Mouse (Mus musculus) small intestine, adult 2 months (tissue): ENCODE data around the gene Nmnat1. TPM values are rescaled to one million over a fixed set of nuclear protein-coding genes. Genes with fewer than 3 reads are reported as not detected.

Experiments used
- H3K27ac ChIP-seq: fragments of 200-500 bp; 2 replicates; pipeline ENCODE4 v1.5.1; 2012; ENCODE audit warnings: low read depth, low read length, control low read depth, inconsistent platforms; ENCODE audit not compliant: insufficient read depth
- H3K27me3 ChIP-seq: fragments of 200-500 bp; 2 replicates; pipeline ENCODE4 v1.6.1; 2012; ENCODE audit warnings: mild to moderate bottlenecking, moderate library complexity, low read length, inconsistent platforms; ENCODE audit not compliant: control insufficient read depth, insufficient read depth
- H3K36me3 ChIP-seq: fragments of 200-500 bp; 2 replicates; pipeline ENCODE4 v1.6.1; 2012; ENCODE audit warnings: mild to moderate bottlenecking, low read length, control low read depth, inconsistent platforms; ENCODE audit not compliant: control insufficient read depth, insufficient read depth
- H3K4me1 ChIP-seq: fragments of 200-500 bp; 2 replicates; pipeline ENCODE4 v1.6.1; 2012; ENCODE audit warnings: low read length, inconsistent platforms, mixed read lengths; ENCODE audit not compliant: control insufficient read depth, insufficient read depth, insufficient read length
- H3K4me3 ChIP-seq: fragments of 200-500 bp; 2 replicates; pipeline ENCODE4 v1.5.1; 2012; ENCODE audit warnings: low read depth, mild to moderate bottlenecking, control low read depth, inconsistent platforms, low read length, moderate library complexity
- CTCF ChIP-seq: fragments of 200-500 bp; IDR thresholded peaks from 2 replicates; pipeline ENCODE4 v1.5.1; 2012; ENCODE audit warnings: low read depth, mild to moderate bottlenecking, control low read depth, inconsistent platforms, low read length, moderate library complexity, mixed read lengths; ENCODE audit not compliant: insufficient replicate concordance, insufficient read length; ENCODE audit errors: extremely low read depth
- POLR2A ChIP-seq: fragments of 200-500 bp; IDR thresholded peaks from 2 replicates; pipeline ENCODE4 v1.6.1; 2012; ENCODE audit warnings: low read depth, mild to moderate bottlenecking, control low read depth, inconsistent platforms, low read length, moderate library complexity
- WGBS: fragments of 180-500 bp; shearing (Covaris S2); methylation state at CpG from one replicate; pipeline ENCODE4 v1.1.7; 2018; 5-methylcytosine and 5-hydroxymethylcytosine counted together
- polyA plus RNA-seq: library from polyadenylated mRNA; depleted of rRNA; stranded (reverse); fragments of >200 nt; gene quantifications from 2 replicates; pipeline ENCODE4 v1.2.3, GENCODE M21; 2012

Nmnat1 gene
- polyA plus RNA-seq, 1 experiment: 9.8 TPM

- H3K27me3 ChIP-seq: no peaks in the 10 kb centered on the region
- H3K27ac ChIP-seq: no peak overlapping the region
- WGBS: 64% methylated on average over 10 of the region's 10 CpGs
- no peak overlapping the region for H3K4me3 ChIP-seq
- TF ChIP-seq CTCF (no peak), POLR2A (no peak)
- H3K4me1 ChIP-seq: peaks cover 11% of the 10 kb centered on the region; the same call in 1 of the 2 replicates
- no peaks in the 10 kb centered on the region for H3K36me3 ChIP-seq
These were observed 36.3 kb upstream of the Nmnat1 start for GRCm38 (mm10) chr4:149521258-149521657.

GRCm38 (mm10) chr4:149518351-149519220 lies 33.6 kb upstream of the Nmnat1 start:
- Histone ChIP-seq H3K27me3 (no peaks in the 10 kb centered on the region), H3K27ac (no peak overlapping the region; the same call in 1 of the 2 replicates), H3K4me1 (peaks cover 11% of the 10 kb centered on the region; the same call in 1 of the 2 replicates), H3K36me3 (no peaks in the 10 kb centered on the region), H3K4me3 (peak overlapping the region; percentile 76)
- TF ChIP-seq POLR2A (no peak), CTCF (no peak)
- 3% methylated on average over 40 of the region's 52 CpGs for WGBS

- WGBS: under 1% methylated on average over 44 of the region's 46 CpGs
- Histone ChIP-seq H3K27me3 (no peaks in the 10 kb centered on the region), H3K4me1 (peaks cover 11% of the 10 kb centered on the region; the same call in 1 of the 2 replicates), H3K4me3 (peak within 1 kb of the TSS; percentile 76), H3K27ac (no peak within 1 kb of the TSS; the same call in 1 of the 2 replicates), H3K36me3 (no peaks in the 10 kb centered on the region)
- no peak for TF ChIP-seq CTCF
- TF ChIP-seq POLR2A: peak; percentile 56
These were observed 32.9 kb upstream of the Nmnat1 start, which contains the start of gene Ctnnbip1 for GRCm38 (mm10) chr4:149517868-149518340. TSS of gene Ctnnbip1 (plus strand) at chr4:149518236.

- Histone ChIP-seq H3K27me3 (no peaks in the 10 kb centered on the region), H3K4me3 (no peak overlapping the region), H3K27ac (no peak overlapping the region), H3K36me3 (no peaks in the 10 kb centered on the region), H3K4me1 (peaks cover 14% of the 10 kb centered on the region; the same call in 1 of the 2 replicates)
- TF ChIP-seq POLR2A (no peak), CTCF (no peak)
- 75% methylated on average over 5 of the region's 5 CpGs for WGBS
These were observed 30.7 kb upstream of the Nmnat1 start for GRCm38 (mm10) chr4:149515706-149516105.

- WGBS: 82% methylated on average over 7 of the region's 7 CpGs
- TF ChIP-seq CTCF (no peak), POLR2A (no peak)
These were observed 27.1 kb upstream of the Nmnat1 start for GRCm38 (mm10) chr4:149512072-149512471.

GRCm38 (mm10) chr4:149511221-149511646 lies 26.2 kb upstream of the Nmnat1 start:
- no peaks in the 10 kb centered on the region for H3K36me3 ChIP-seq
- H3K27ac ChIP-seq: no peak overlapping the region
- H3K4me1 ChIP-seq: peaks cover 15% of the 10 kb centered on the region; the same call in 1 of the 2 replicates
- WGBS: 24% methylated on average over 6 of the region's 6 CpGs
- no peaks in the 10 kb centered on the region for H3K27me3 ChIP-seq
- H3K4me3 ChIP-seq: no peak overlapping the region
- no peak for TF ChIP-seq CTCF
- TF ChIP-seq POLR2A: no peak

More at GRCm38 (mm10) chr4:149512072-149512471, 27.1 kb upstream of the Nmnat1 start:
- no peak overlapping the region for H3K27ac ChIP-seq
- no peaks in the 10 kb centered on the region for H3K36me3 ChIP-seq
- no peaks in the 10 kb centered on the region for H3K27me3 ChIP-seq
- no peak overlapping the region for H3K4me3 ChIP-seq
- H3K4me1 ChIP-seq: peaks cover 15% of the 10 kb centered on the region; the same call in 1 of the 2 replicates

GRCm38 (mm10) chr4:149506904-149507303 lies 21.9 kb upstream of the Nmnat1 start:
- Histone ChIP-seq H3K27ac (no peak overlapping the region), H3K4me3 (no peak overlapping the region), H3K36me3 (peaks cover 6% of the 10 kb centered on the region; the same call in 1 of the 2 replicates), H3K27me3 (no peaks in the 10 kb centered on the region), H3K4me1 (peaks cover 15% of the 10 kb centered on the region; the same call in 1 of the 2 replicates)
- 66% methylated on average over 3 of the region's 3 CpGs for WGBS
- no peak for TF ChIP-seq CTCF
- no peak for TF ChIP-seq POLR2A
